Mouse (Mus musculus): ENCODE results near the gene Gm3043. TPM values are rescaled to one million over a fixed set of nuclear protein-coding genes. Genes with fewer than 3 reads are reported as not detected.
"Not testable (repeated sequence)": the region's sequence is repeated elsewhere in the genome, so short reads cannot be mapped to it uniquely, and the experiment has no call there.

Gm3043 gene
- total RNA-seq (2017): not detected in 2 replicates

- not testable (repeated sequence) for ATAC-seq (ENCODE audit: extremely low read depth, insufficient number of reproducible peaks, low FRiP score, poor library complexity, severe bottlenecking)
Measured at GRCm38 (mm10) chr14:3688483-3688882, at the start of gene Gm3043. Gm3043 (plus strand) TSS chr14:3688783.

- not testable (repeated sequence) for ATAC-seq (ENCODE audit: extremely low read depth, insufficient number of reproducible peaks, low FRiP score, poor library complexity, severe bottlenecking)
Measured at GRCm38 (mm10) chr14:3651730-3652129, 36.9 kb upstream of the Gm3043 start, which contains the start of gene Gm3020. Gm3020 (plus strand) TSS chr14:3652030.

Other genes starting within 250 kb of the Gm3043 start
- not detected in 2 replicates for gene Gm10408, start 239.4 kb upstream of the Gm3043 start, total RNA-seq (2017)
- not detected in 2 replicates for gene Gm3012, start 54.3 kb upstream of the Gm3043 start, total RNA-seq (2017)
- not detected in 2 replicates for gene Gm3020, start 36.8 kb upstream of the Gm3043 start, total RNA-seq (2017)
- not detected in 2 replicates for gene Gm3002, start 121.3 kb downstream of the Gm3043 start, total RNA-seq (2017)
- not detected in 2 replicates for gene Gm3033, start 157.5 kb downstream of the Gm3043 start, total RNA-seq (2017)
- not detected in 2 replicates for gene Gm2916, start 195.4 kb downstream of the Gm3043 start, total RNA-seq (2017)
- not detected in 2 replicates for gene Gm3029, start 243.0 kb downstream of the Gm3043 start, total RNA-seq (2017)

All from neutrophil, adult 5-6 weeks (primary cell).